Mouse (Mus musculus): ENCODE data around the gene Zscan4d.
"Not testable (repeated sequence)": the region's sequence is repeated elsewhere in the genome, so short reads cannot be mapped to it uniquely, and the experiment has no call there.

Zscan4d gene

GRCm38 (mm10) chr7:11166059-11166458 is at the start of gene Zscan4d:
TSS of gene Zscan4d (minus strand) at chr7:11166159.
- not testable (repeated sequence) for DNase-seq (ENCODE audit: low spot score)

DNA sequence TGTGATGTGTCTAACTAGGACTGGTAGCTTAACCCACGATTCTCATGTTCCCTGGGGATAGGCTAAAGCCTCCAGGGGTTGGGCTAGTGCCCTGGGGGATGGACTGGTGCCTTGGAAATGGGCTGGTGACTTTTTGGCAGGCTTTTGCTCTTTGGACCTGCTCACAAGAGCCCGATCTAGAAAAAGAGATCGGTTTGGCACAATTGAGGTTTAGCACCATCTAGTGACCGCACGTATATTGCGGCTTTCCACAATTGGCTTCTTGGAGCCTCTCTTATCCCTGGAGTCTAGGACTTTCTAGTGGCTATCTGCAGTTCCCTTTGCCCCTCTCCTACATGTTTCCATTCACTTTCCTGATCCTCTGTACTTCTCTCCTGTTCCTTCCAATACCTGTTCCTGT is 7.9 kb downstream of the Zscan4d start:
- DNase-seq (ENCODE audit: low spot score): not testable (repeated sequence)
